Mouse (Mus musculus) heart, adult 2 months (tissue): ENCODE measurements around the gene Rnf207.

ENCODE experiments used
- CTCF ChIP-seq: fragments of 200-600 bp; IDR thresholded peaks from 2 replicates; pipeline ENCODE4 v1.8.1; 2022; ENCODE audit warnings: antibody characterized with exemption, mild to moderate bottlenecking, moderate library complexity
- EP300 ChIP-seq: fragments of 200-500 bp; IDR thresholded peaks from 2 replicates; pipeline ENCODE4 v1.6.1; 2011; ENCODE audit warnings: low read depth, low read length, control low read depth; ENCODE audit not compliant: insufficient read depth
- POLR2A ChIP-seq: fragments of 200-500 bp; IDR thresholded peaks from 2 replicates; pipeline ENCODE4 v1.6.1; 2011; ENCODE audit warnings: mild to moderate bottlenecking, low read depth, low read length, control low read depth; ENCODE audit not compliant: insufficient read depth

DNA sequence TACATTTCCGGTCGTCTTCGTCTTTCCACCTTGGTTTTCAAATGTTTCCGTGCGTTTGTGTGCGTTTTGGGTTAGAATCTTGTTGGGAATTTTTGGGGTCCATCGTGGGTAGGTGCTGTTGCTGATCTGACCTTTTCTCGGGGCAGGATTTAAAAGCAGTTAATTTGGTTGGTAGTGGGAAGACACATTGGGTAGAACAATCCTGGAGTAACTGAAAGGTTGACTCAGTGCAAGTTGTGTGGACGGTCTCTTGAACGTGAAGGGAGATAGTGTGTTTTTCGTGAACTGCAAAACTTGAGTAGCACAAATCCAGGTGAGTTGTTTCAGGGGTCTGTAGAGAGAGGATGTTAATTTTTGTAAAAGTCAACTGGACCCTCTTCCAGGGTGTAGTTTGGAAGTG is 7.8 kb upstream of the Rnf207 start:
- TF ChIP-seq EP300 (no peak), CTCF (no peak), POLR2A (no peak)
